Mouse (Mus musculus) lung, postnatal 0 days (tissue): ENCODE measurements at regions not wholly inside any gene's neighbourhood (a gene's known extent, or its start where the extent isn't known, plus 50 kb on each side); places are given as distances from the start of the nearest gene placed in this dataset.

Source experiments
- ATAC-seq: fragments of 200-750 bp; cut with Nextera tagmentation; 2 replicates; pipeline ENCODE4 v1.8.0; 2017; ENCODE audit warnings: moderate library complexity
- DNase-seq: peaks from one replicate; pipeline ENCODE4 v3.0.0-alpha.2; 2016; ENCODE audit warnings: low spot score
- H3K27ac ChIP-seq: fragments of 300-500 bp; sonication (generic); 2 replicates; pipeline ENCODE4 v1.5.1; 2014; ENCODE audit warnings: antibody characterized with exemption, mild to moderate bottlenecking, low read length, mixed read lengths
- H3K27me3 ChIP-seq: fragments of 300-500 bp; sonication (generic); replicated peaks from 2 replicates; pipeline ENCODE4 v1.6.1; 2014; ENCODE audit warnings: low read length, mixed read lengths; ENCODE audit not compliant: insufficient read depth
- H3K36me3 ChIP-seq: fragments of 300-500 bp; sonication (generic); 2 replicates; pipeline ENCODE4 v1.6.1; 2014; ENCODE audit warnings: low read length, mixed read lengths; ENCODE audit not compliant: insufficient read depth
- H3K4me1 ChIP-seq: fragments of 300-500 bp; sonication (generic); 2 replicates; pipeline ENCODE4 v1.6.1; 2014; ENCODE audit warnings: antibody characterized with exemption, low read depth, low read length, mixed read lengths; ENCODE audit not compliant: insufficient read depth
- H3K4me2 ChIP-seq: fragments of 300-500 bp; sonication (generic); replicated peaks from 2 replicates; pipeline ENCODE4 v1.6.1; 2014; ENCODE audit warnings: low read depth, mild to moderate bottlenecking, low read length, moderate library complexity, mixed read lengths
- H3K4me3 ChIP-seq: fragments of 300-500 bp; sonication (generic); 2 replicates; pipeline ENCODE4 v1.5.1; 2014; ENCODE audit warnings: low read depth, low read length
- H3K9ac ChIP-seq: fragments of 300-500 bp; sonication (generic); replicated peaks from 2 replicates; pipeline ENCODE4 v1.6.1; 2014; ENCODE audit warnings: low read depth, mild to moderate bottlenecking
- H3K9me3 ChIP-seq: fragments of 300-500 bp; sonication (generic); 2 replicates; pipeline ENCODE4 v1.6.1; 2016; ENCODE audit warnings: low read length, mixed read lengths
- CTCF ChIP-seq: IDR thresholded peaks from 2 replicates; pipeline ENCODE4 v1.5.1; 2016; ENCODE audit warnings: antibody characterized with exemption, mild to moderate bottlenecking
- EP300 ChIP-seq: IDR thresholded peaks from 2 replicates; pipeline ENCODE4 v1.6.1; 2016; ENCODE audit warnings: antibody characterized with exemption, mild to moderate bottlenecking, control low read depth
- WGBS: fragments of 180-500 bp; shearing (Covaris S2); extraction: QIAGEN DNeasy Blood & Tissue Kit; methylation state at CpG from one replicate; pipeline ENCODE4 v1.1.7; 2014; 5-methylcytosine and 5-hydroxymethylcytosine counted together

DNA sequence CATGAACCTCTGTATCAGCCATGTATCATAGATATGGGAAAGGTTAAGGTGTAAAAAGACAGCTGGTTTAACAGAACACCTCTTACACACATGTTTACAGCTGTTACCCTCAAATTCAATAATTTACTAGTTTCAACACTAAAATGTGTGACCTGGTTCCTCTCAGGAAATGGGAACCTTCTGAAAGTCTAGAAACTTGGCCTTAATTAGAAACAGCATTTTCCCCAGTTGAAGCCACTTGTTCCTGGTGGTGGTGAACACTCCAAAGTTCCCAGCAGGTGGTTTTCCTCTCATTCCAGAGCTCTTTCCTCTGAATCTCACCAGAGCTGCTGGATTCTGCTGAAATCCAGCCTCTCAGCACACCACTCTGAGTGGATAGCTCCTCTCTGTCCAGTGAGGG lies 570.5 kb upstream of the Frg1 start:
- no peaks in the 10 kb centered on the region for H3K9me3 ChIP-seq
- TF ChIP-seq CTCF (no peak), EP300 (no peak)
- H3K4me2 ChIP-seq, result no peak overlapping the region
- H3K27ac ChIP-seq, result no peak overlapping the region
- no peak overlapping the region for H3K9ac ChIP-seq
- DNase-seq, result no peak
- no peaks in the 10 kb centered on the region for H3K4me1 ChIP-seq
- no peak for ATAC-seq
- no peaks in the 10 kb centered on the region for H3K36me3 ChIP-seq
- H3K4me3 ChIP-seq, result no peak overlapping the region
- H3K27me3 ChIP-seq, result no peaks in the 10 kb centered on the region

DNA sequence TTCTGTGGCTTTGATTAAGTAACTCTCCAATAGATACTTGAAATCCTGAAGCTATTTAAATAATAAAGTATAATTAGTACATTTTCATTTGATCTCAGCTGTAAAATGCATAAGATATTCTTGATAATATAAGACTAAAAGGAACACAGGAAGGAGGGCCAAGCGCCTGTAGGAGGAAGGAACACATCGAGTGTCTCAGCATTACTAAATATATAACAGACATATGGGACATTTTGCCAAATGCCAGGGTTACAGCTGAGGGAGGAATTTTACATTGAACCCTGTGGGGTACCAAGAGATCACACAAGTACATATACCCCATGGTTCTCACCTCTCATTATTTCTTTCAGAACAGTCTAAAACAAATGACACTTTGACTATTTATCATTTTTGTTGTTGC lies 555.5 kb upstream of the Frg1 start:
- no peak for ATAC-seq
- Histone ChIP-seq H3K9me3 (no peaks in the 10 kb centered on the region), H3K4me2 (no peak overlapping the region), H3K27me3 (no peaks in the 10 kb centered on the region), H3K9ac (no peak overlapping the region), H3K36me3 (no peaks in the 10 kb centered on the region), H3K4me1 (no peaks in the 10 kb centered on the region), H3K27ac (no peak overlapping the region), H3K4me3 (no peak overlapping the region)
- 67% methylated on average over 2 of the region's 2 CpGs for WGBS
- TF ChIP-seq CTCF, result no peak
- no peak for TF ChIP-seq EP300
- DNase-seq, result no peak

DNA sequence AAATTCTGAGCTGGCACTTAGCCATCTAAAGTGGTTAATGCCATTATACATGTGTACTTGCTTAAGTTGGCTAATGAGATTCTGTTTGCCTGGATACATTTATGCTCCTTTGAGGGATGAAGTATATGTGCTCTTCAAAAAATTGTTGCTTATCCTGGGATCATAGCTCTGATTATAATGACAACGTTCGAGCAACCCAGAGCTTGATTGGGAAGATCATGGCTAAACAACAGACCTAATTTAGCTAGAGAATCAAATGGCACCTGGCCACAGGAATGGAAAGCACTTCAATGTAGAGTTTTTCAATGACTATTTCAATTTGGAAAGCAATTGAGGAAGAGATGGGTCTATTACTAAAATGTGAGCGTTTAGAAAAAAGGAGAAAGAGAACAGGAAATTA lies 553.7 kb upstream of the Frg1 start:
- TF ChIP-seq CTCF (no peak), EP300 (no peak)

DNA sequence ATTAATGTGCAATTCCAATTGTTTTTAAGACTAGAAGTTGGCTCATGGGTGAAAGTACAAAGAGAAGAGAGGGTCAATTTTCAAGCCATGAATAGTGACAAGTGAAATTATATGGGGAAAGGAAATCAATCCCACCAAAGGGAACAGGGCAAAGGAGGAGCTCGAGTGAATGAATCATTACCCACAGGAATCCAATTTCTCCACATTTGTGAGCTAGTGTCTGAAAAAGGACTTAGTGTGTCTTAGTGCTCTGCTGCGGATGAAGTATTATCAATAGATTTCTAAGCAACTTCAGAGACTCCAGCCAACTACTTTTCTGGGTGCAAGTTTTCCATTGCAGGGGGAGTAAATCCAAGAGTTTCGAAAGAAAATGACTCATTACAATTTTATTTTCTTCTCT lies 552.5 kb upstream of the Frg1 start:
- DNase-seq (no peak), ATAC-seq (no peak)
- Histone ChIP-seq H3K9me3 (no peaks in the 10 kb centered on the region), H3K27me3 (no peaks in the 10 kb centered on the region), H3K4me2 (no peak overlapping the region), H3K36me3 (no peaks in the 10 kb centered on the region), H3K9ac (no peak overlapping the region), H3K27ac (no peak overlapping the region), H3K4me3 (no peak overlapping the region), H3K4me1 (no peaks in the 10 kb centered on the region)
- 81% methylated on average over 3 of the region's 3 CpGs for WGBS
- TF ChIP-seq EP300 (no peak), CTCF (no peak)

More for the DNA sequence above, 553.7 kb upstream of the Frg1 start:
- no peaks in the 10 kb centered on the region for H3K4me1 ChIP-seq
- H3K4me3 ChIP-seq, result no peak overlapping the region
- no peak overlapping the region for H3K4me2 ChIP-seq
- H3K36me3 ChIP-seq, result no peaks in the 10 kb centered on the region
- WGBS, result 88% methylated on average over 3 of the region's 3 CpGs
- ATAC-seq, result no peak
- H3K9me3 ChIP-seq, result no peaks in the 10 kb centered on the region
- H3K9ac ChIP-seq, result no peak overlapping the region
- no peak for DNase-seq
- no peak overlapping the region for H3K27ac ChIP-seq
- H3K27me3 ChIP-seq, result no peaks in the 10 kb centered on the region

DNA sequence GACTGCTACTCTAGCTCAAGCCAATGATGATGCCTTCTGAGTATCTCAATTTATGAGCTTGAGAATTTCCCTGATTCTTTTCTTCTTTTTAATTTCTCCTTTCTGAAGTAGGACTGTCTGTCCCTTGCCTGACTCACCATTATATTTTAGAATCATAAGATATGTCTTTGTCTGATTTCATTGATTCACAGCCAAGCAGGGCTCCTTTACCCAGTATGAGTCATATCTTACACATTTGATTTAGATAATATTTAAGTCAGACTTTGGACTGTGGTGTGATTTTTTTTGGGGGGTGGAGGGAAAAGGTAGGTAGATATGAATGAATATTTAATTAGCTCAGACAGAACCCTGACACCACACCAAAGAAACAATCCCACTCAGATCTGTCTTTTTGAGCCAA lies 547.2 kb upstream of the Frg1 start:
- H3K4me1 ChIP-seq, result no peaks in the 10 kb centered on the region
- no peak overlapping the region for H3K4me3 ChIP-seq
- H3K36me3 ChIP-seq, result no peaks in the 10 kb centered on the region
- H3K9ac ChIP-seq, result no peak overlapping the region
- H3K9me3 ChIP-seq, result no peaks in the 10 kb centered on the region
- ATAC-seq (no peak), DNase-seq (no peak)
- H3K27me3 ChIP-seq, result no peaks in the 10 kb centered on the region
- no peak overlapping the region for H3K27ac ChIP-seq
- no peak overlapping the region for H3K4me2 ChIP-seq
- TF ChIP-seq EP300 (no peak), CTCF (no peak)

DNA sequence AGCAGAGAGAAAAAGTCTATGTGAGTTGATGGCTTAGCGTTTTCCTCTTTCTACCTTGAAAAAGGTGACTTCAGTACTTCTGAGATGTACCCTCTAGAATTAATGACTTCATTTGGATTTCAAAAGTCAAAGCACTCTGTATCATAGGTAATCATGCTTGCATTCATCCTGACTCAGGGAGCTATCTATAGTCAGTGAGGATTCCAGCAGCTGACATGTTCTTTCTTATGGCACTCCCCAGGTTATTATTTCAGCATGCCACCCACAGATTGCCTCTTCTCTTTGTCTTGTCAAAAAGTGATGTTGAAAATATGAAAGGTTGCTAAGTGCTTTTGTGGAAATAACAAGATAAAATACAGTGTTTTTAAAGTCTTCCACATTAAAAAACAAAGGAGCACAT lies 540.0 kb upstream of the Frg1 start:
- H3K9ac ChIP-seq, result no peak overlapping the region
- H3K4me3 ChIP-seq, result no peak overlapping the region
- H3K4me1 ChIP-seq, result no peaks in the 10 kb centered on the region
- no peak for TF ChIP-seq EP300
- DNase-seq (no peak), ATAC-seq (no peak)
- no peaks in the 10 kb centered on the region for H3K36me3 ChIP-seq
- no peak overlapping the region for H3K4me2 ChIP-seq
- H3K27ac ChIP-seq, result no peak overlapping the region
- no peaks in the 10 kb centered on the region for H3K27me3 ChIP-seq
- H3K9me3 ChIP-seq, result no peaks in the 10 kb centered on the region
- 81% methylated on average over 1 of the region's 1 CpGs for WGBS

DNA sequence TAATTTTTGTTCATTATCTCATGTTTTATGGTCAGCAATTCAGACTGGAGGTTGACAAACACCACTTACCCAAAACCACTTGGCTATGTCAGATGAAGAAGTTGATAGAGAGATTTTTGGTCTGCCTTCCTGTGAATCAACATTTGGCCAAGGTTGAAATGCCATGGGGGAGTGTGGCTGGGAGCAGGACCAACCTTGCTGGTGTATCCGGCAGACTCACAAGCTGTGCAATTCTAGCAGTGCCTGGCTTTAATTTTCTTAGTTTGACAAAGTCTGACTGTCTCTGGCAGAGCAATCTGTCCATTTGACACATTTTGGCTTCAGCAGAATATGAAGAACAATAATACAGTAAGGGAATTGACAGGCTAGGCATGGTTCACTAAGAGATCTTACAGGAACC lies 533.9 kb upstream of the Frg1 start:
- Histone ChIP-seq H3K36me3 (no peaks in the 10 kb centered on the region), H3K9ac (no peak overlapping the region), H3K27me3 (no peaks in the 10 kb centered on the region), H3K4me2 (no peak overlapping the region), H3K4me1 (no peaks in the 10 kb centered on the region), H3K4me3 (no peak overlapping the region), H3K9me3 (no peaks in the 10 kb centered on the region), H3K27ac (no peak overlapping the region)
- DNase-seq, result no peak
- TF ChIP-seq CTCF (no peak), EP300 (no peak)
- 70% methylated on average over 1 of the region's 1 CpGs for WGBS
- no peak for ATAC-seq
